Mouse (Mus musculus) lung, adult 2 months (tissue): ENCODE data around the gene Vmn1r220.

Source experiments
- CTCF ChIP-seq: fragments of 200-500 bp; IDR thresholded peaks from 2 replicates; pipeline ENCODE4 v1.5.1; 2011; ENCODE audit warnings: mild to moderate bottlenecking, low read length, control low read depth; ENCODE audit not compliant: insufficient read depth
- POLR2A ChIP-seq: fragments of 200-500 bp; IDR thresholded peaks from 2 replicates; pipeline ENCODE4 v1.6.1; 2011; ENCODE audit warnings: low read depth, mild to moderate bottlenecking, control low read depth, low read length, borderline replicate concordance; ENCODE audit errors: extremely low read depth

DNA sequence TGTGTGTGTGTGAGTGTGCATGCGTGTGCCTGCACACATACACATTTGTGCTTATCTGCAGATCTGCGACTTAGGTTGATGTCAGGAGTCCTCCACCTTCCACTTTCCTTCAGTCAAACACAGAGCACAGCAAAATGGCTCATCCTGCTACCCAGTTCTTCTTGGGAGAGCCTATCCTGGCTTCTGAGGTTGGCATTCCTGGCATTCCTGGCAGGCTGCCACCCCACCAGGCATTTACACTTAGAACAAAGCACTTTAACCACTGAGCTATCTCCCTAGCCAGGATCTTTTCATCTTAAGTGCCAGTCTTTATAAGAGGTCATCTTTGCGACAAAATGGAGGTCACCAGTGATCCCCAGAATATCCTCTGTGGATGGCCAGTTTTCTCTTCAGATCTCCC, 29.9 kb downstream of the Vmn1r220 start:
- TF ChIP-seq CTCF (no peak), POLR2A (no peak)
